Mouse (Mus musculus) lung, postnatal 0 days (tissue): Measurements from ENCODE around the gene Mad1l1.
"Not testable (repeated sequence)": the region's sequence is repeated elsewhere in the genome, so short reads cannot be mapped to it uniquely, and the experiment has no call there.

Experiments
- CTCF ChIP-seq: IDR thresholded peaks from 2 replicates; pipeline ENCODE4 v1.5.1; 2016; ENCODE audit warnings: antibody characterized with exemption, mild to moderate bottlenecking
- EP300 ChIP-seq: IDR thresholded peaks from 2 replicates; pipeline ENCODE4 v1.6.1; 2016; ENCODE audit warnings: antibody characterized with exemption, mild to moderate bottlenecking, control low read depth

DNA sequence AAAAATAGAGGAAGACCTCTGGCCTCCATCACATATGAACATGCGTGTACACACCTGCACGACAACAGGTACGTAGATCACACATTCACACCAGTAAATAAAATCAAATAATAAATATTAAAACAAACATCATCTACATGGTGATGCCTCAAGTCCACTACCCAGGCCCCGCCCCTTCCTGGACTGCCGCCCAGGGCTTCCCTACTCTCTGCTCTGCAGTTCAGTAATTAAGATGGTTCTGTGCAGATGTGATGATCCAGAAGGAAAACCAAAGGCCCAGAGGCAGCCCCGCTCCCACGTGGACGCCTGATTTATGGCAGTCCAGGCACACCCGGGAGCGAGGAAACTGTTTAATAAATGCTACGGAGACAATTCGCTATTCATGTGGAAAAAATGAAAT lies 323.0 kb downstream of the Mad1l1 start:
- TF ChIP-seq CTCF, EP300: not testable (repeated sequence)
